Mouse (Mus musculus) lung, postnatal 0 days (tissue): Measurements from ENCODE around the gene Adh1. TPM values are rescaled to one million over a fixed set of nuclear protein-coding genes. Genes with fewer than 3 reads are reported as not detected.

ENCODE experiments used
- ATAC-seq: fragments of 200-750 bp; cut with Nextera tagmentation; 2 replicates; pipeline ENCODE4 v1.8.0; 2017; ENCODE audit warnings: moderate library complexity
- DNase-seq: peaks from one replicate; pipeline ENCODE4 v3.0.0-alpha.2; 2016; ENCODE audit warnings: low spot score
- H3K27ac ChIP-seq: fragments of 300-500 bp; sonication (generic); 2 replicates; pipeline ENCODE4 v1.5.1; 2014; ENCODE audit warnings: antibody characterized with exemption, mild to moderate bottlenecking, low read length, mixed read lengths
- H3K27me3 ChIP-seq: fragments of 300-500 bp; sonication (generic); replicated peaks from 2 replicates; pipeline ENCODE4 v1.6.1; 2014; ENCODE audit warnings: low read length, mixed read lengths; ENCODE audit not compliant: insufficient read depth
- H3K36me3 ChIP-seq: fragments of 300-500 bp; sonication (generic); 2 replicates; pipeline ENCODE4 v1.6.1; 2014; ENCODE audit warnings: low read length, mixed read lengths; ENCODE audit not compliant: insufficient read depth
- H3K4me1 ChIP-seq: fragments of 300-500 bp; sonication (generic); 2 replicates; pipeline ENCODE4 v1.6.1; 2014; ENCODE audit warnings: antibody characterized with exemption, low read depth, low read length, mixed read lengths; ENCODE audit not compliant: insufficient read depth
- H3K4me2 ChIP-seq: fragments of 300-500 bp; sonication (generic); replicated peaks from 2 replicates; pipeline ENCODE4 v1.6.1; 2014; ENCODE audit warnings: low read depth, mild to moderate bottlenecking, low read length, moderate library complexity, mixed read lengths
- H3K4me3 ChIP-seq: fragments of 300-500 bp; sonication (generic); 2 replicates; pipeline ENCODE4 v1.5.1; 2014; ENCODE audit warnings: low read depth, low read length
- H3K9ac ChIP-seq: fragments of 300-500 bp; sonication (generic); replicated peaks from 2 replicates; pipeline ENCODE4 v1.6.1; 2014; ENCODE audit warnings: low read depth, mild to moderate bottlenecking
- H3K9me3 ChIP-seq: fragments of 300-500 bp; sonication (generic); 2 replicates; pipeline ENCODE4 v1.6.1; 2016; ENCODE audit warnings: low read length, mixed read lengths
- CTCF ChIP-seq: IDR thresholded peaks from 2 replicates; pipeline ENCODE4 v1.5.1; 2016; ENCODE audit warnings: antibody characterized with exemption, mild to moderate bottlenecking
- EP300 ChIP-seq: IDR thresholded peaks from 2 replicates; pipeline ENCODE4 v1.6.1; 2016; ENCODE audit warnings: antibody characterized with exemption, mild to moderate bottlenecking, control low read depth
- WGBS: fragments of 180-500 bp; shearing (Covaris S2); extraction: QIAGEN DNeasy Blood & Tissue Kit; methylation state at CpG from one replicate; pipeline ENCODE4 v1.1.7; 2014; 5-methylcytosine and 5-hydroxymethylcytosine counted together
- polyA plus RNA-seq: library from polyadenylated mRNA; unstranded; fragments of >200 nt; fragmentation: Nextera tagmentation; extraction: Ambion mirVana; gene quantifications from 2 replicates; pipeline ENCODE4 v1.2.1, GENCODE M21; 2015

Adh1 gene
- polyA plus RNA-seq, 1 experiment from 2014 or later = 801 TPM

DNA sequence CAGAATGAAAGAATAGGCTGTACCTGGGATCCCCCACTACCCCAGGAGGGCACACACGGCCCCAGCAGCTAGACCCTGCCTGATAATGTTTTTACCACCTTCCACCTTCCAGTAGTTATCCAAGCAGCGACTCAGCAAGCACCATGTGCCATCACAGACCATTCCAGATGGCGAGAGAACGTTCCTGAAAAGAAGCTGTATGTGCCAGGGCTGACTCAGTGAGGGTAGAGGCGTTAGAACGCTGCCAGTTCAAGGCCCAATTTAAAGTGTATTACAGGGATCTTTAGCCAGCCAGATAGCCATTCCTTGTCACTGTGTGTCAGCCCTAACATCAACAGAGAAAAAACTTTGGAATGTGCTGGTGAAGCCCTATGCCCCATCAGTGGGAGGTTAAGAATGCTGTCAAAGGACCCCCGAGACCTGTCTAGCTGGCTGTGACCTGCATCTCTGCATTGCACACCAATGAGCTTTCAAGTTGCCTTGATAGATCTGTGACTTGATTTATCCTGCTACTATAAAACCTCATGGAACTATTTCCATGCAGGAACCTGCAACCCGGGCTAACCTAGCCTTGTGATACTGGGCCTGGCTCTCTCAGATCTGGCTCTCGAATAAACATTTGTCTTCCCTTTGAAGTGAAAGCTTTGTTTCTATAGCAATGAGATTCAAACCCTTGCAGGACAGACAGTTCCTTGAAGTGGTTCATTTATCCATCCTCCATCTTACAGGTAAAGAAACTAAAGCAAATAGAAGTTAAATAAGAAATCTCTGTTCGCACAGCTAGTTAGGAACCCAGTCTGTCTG lies 44.9 kb downstream of the Adh1 start:
- H3K9me3 ChIP-seq = no peaks in the 10 kb centered on the region
- no peak overlapping the region for H3K4me2 ChIP-seq
- H3K4me3 ChIP-seq = no peak overlapping the region
- no peaks in the 10 kb centered on the region for H3K36me3 ChIP-seq
- no peak overlapping the region for H3K9ac ChIP-seq
- ATAC-seq = no peak
- TF ChIP-seq CTCF = no peak
- no peak for TF ChIP-seq EP300
- H3K4me1 ChIP-seq = peaks cover 7% of the 10 kb centered on the region
- 33% methylated on average over 10 of the region's 10 CpGs for WGBS
- DNase-seq = no peak
- no peak overlapping the region for H3K27ac ChIP-seq
- H3K27me3 ChIP-seq = no peaks in the 10 kb centered on the region

DNA sequence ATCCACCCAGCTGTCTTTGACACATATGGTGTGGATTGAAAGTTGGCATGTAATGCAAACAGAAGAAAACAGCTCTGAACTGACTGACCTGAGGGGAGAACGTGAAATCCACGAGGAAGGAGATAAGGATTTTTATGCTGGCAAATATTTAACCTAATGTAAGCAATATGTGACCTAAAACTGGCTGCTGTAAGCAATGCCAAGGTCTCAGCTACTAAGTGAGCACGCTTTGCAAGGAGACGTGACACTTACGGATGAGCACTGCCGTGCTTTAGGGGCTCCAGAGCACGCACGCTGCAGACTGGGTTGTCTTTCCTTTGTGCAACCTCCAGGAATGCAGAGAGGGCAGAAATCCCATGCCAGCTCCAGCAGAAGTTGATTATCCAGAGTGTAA lies 45.5 kb downstream of the Adh1 start:
- Histone ChIP-seq H3K4me2 (no peak overlapping the region), H3K27ac (no peak overlapping the region)
- peak; percentile 34; the same call in 1 of the 2 replicates for ATAC-seq

DNA sequence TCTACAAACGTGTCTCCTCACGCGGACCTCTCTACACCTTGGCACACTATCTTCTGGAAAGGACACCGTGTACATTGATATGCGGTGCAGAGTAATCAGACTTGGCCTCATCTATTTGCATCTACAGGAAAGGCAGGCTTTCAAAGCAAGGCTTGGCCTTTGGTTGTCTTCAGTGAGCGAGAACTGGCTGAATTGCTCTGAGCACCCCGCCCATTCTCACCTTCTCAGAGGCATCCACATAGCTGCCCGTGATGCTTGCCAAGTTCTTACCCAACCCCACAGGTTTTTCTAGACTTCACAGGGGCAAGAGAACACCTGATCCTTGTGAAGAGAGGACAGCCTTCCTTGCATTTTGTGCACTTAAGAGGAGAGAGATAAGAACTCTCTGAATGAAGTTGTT lies 49.1 kb downstream of the Adh1 start:
- Histone ChIP-seq H3K27ac (no peak overlapping the region), H3K9ac (no peak overlapping the region), H3K27me3 (no peaks in the 10 kb centered on the region), H3K4me3 (no peak overlapping the region), H3K9me3 (no peaks in the 10 kb centered on the region), H3K36me3 (no peaks in the 10 kb centered on the region), H3K4me2 (no peak overlapping the region), H3K4me1 (peaks cover 7% of the 10 kb centered on the region)
- ATAC-seq = no peak; the same call in 1 of the 2 replicates
- no peak for TF ChIP-seq EP300
- WGBS = 65% methylated on average over 8 of the region's 8 CpGs
- DNase-seq = peak; percentile 57

More for the DNA sequence above, 45.5 kb downstream of the Adh1 start:
- Histone ChIP-seq H3K4me3 (no peak overlapping the region), H3K4me1 (peaks cover 7% of the 10 kb centered on the region), H3K9ac (no peak overlapping the region), H3K27me3 (no peaks in the 10 kb centered on the region), H3K36me3 (no peaks in the 10 kb centered on the region), H3K9me3 (no peaks in the 10 kb centered on the region)
- DNase-seq = peak; percentile 43
- 13% methylated on average over 8 of the region's 8 CpGs for WGBS
- TF ChIP-seq CTCF (no peak), EP300 (peak; percentile 8; the same call in 1 of the 2 replicates)

DNA sequence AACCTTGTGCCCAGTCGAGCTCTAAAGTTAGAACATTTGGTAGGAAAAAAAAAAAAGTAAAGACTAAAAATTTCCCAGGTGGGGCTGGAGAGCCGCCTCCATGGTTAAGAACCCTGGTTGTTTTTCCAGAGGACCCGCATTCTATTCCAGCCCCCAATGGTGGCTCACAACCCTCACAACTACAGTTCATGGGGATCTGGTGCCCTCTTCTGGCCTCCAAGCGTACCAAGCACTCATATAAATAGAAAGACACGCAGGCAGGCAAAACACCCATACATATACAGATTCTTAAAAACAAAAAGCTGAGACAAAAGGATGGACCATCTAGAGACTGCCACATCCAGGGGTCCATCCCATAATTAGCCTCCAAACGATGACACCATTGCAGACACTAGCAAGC lies 50.2 kb downstream of the Adh1 start:
- DNase-seq (no peak), ATAC-seq (no peak)
- TF ChIP-seq CTCF (peak; percentile 39), EP300 (no peak)
- no peak overlapping the region for H3K4me2 ChIP-seq
- H3K4me3 ChIP-seq = no peak overlapping the region
- no peaks in the 10 kb centered on the region for H3K27me3 ChIP-seq
- H3K4me1 ChIP-seq = no peaks in the 10 kb centered on the region
- no peaks in the 10 kb centered on the region for H3K36me3 ChIP-seq
- no peak overlapping the region for H3K9ac ChIP-seq
- WGBS = 90% methylated on average over 6 of the region's 6 CpGs
- H3K9me3 ChIP-seq = no peaks in the 10 kb centered on the region
- no peak overlapping the region for H3K27ac ChIP-seq

DNA sequence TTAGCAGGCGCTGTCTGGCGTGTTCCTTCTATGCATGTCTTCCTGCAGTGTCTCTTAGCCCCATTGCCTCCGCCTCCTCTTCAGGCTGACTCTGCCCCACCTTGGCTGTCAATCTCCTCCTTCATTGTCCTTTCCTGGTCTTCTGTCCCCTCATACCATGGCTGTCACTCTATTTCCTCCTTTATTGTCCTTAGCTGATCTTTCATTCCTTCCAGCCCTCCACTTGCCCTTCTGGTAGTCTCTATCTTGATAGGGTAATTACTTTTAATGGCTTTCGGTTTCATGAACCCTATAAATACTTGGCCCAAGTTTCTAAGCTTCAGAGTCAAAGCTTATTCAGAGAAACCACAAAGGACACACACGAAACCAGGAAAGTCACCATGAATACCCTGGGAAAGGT lies 52.2 kb downstream of the Adh1 start, which contains the start of gene Adh6a:
TSS of gene Adh6a (plus strand) at position 322 of the 400 bp plus-strand sequence.
- Histone ChIP-seq H3K27ac (no peak within 1 kb of the TSS), H3K9me3 (no peaks in the 10 kb centered on the region), H3K36me3 (no peaks in the 10 kb centered on the region), H3K27me3 (no peaks in the 10 kb centered on the region), H3K4me2 (no peak within 1 kb of the TSS), H3K4me1 (no peaks in the 10 kb centered on the region), H3K9ac (no peak within 1 kb of the TSS), H3K4me3 (no peak within 1 kb of the TSS)
- WGBS = 85% methylated on average over 5 of the region's 5 CpGs
- TF ChIP-seq CTCF (no peak), EP300 (no peak)
- ATAC-seq (no peak), DNase-seq (no peak)

DNA sequence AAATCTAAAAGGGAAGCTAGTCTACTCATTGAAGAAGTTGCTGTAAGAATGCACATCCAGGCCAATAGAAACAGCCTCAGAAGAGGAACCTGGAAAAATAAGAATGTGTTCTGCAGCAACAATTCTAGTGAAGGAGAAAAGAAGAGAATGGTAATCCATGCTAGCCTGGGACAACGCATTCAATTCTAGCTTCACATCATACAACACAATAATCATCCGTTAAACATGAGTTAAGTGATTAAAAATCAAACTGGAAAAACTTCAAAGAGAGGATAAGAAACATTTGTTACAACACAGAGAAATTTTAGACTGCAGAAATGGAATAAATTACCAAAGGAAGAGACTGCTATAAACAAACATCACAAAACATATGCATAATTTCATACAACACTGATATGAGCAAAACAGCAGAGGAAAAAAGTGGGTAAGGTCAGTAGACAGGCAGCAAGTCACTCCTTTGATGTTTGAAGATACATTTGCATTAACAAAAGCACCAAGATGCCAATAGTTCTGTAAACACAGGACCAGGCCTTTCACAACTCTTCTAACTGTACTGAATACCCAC lies 56.2 kb downstream of the Adh1 start:
- TF ChIP-seq CTCF (no peak), EP300 (peak; percentile 70)
- H3K27ac ChIP-seq = no peak overlapping the region

More for the DNA sequence above, 56.2 kb downstream of the Adh1 start:
- Histone ChIP-seq H3K9me3 (no peaks in the 10 kb centered on the region), H3K4me3 (no peak overlapping the region), H3K4me1 (no peaks in the 10 kb centered on the region), H3K27me3 (no peaks in the 10 kb centered on the region), H3K4me2 (no peak overlapping the region), H3K9ac (no peak overlapping the region), H3K36me3 (no peaks in the 10 kb centered on the region)
- ATAC-seq (peak; percentile 35; the same call in 1 of the 2 replicates), DNase-seq (peak; percentile 25)
- 52% methylated on average over 2 of the region's 2 CpGs for WGBS
